Mouse (Mus musculus) MEL (cell line): Measurements from ENCODE around the gene Gm49027.

ENCODE experiments used
- CHD1 ChIP-seq: IDR thresholded peaks from 2 replicates; pipeline ENCODE4 v1.6.1; 2012; ENCODE audit warnings: low read depth, mild to moderate bottlenecking, inconsistent platforms, low read length, improper control_type of control experiment
- CHD2 ChIP-seq: IDR thresholded peaks from 2 replicates; pipeline ENCODE4 v1.6.1; 2011; ENCODE audit warnings: low read length, improper control_type of control experiment
- CTCF ChIP-seq, 3 experiments: IDR thresholded peaks in 2 of 3; conservative IDR thresholded peaks in 1 of 3; 2 replicates each; pipeline ENCODE4 v1.5.1; 2011 to 2012; ENCODE audit warnings: low read length in 3 of 3, low read depth in 2 of 3, mild to moderate bottlenecking in 2 of 3, improper control_type of control experiment in 1 of 3, inconsistent platforms in 1 of 3, mixed read lengths in 1 of 3, moderate library complexity in 1 of 3; ENCODE audit not compliant: control insufficient read depth in 1 of 3, insufficient read depth in 1 of 3, poor library complexity in 1 of 3, severe bottlenecking in 1 of 3
- EP300 ChIP-seq, 2 experiments: IDR thresholded peaks; 2 replicates each; pipeline ENCODE4 v1.6.1; 2011; ENCODE audit warnings: improper control_type of control experiment in 2 of 2, low read length in 2 of 2, low read depth in 1 of 2, mild to moderate bottlenecking in 1 of 2
- GATA1 ChIP-seq: IDR thresholded peaks from 2 replicates; pipeline ENCODE4 v1.6.1; 2011; ENCODE audit warnings: low read depth, low read length, improper control_type of control experiment
- JUND ChIP-seq: IDR thresholded peaks from 2 replicates; pipeline ENCODE4 v1.6.1; 2011; ENCODE audit warnings: low read depth, mild to moderate bottlenecking, improper control_type of control experiment, low read length
- MAFK ChIP-seq: IDR thresholded peaks from 2 replicates; pipeline ENCODE4 v1.6.1; 2011; ENCODE audit warnings: low read depth, mild to moderate bottlenecking, low read length, improper control_type of control experiment, borderline replicate concordance
- MAX ChIP-seq: IDR thresholded peaks from 2 replicates; pipeline ENCODE4 v1.6.1; 2011; ENCODE audit warnings: low read length, improper control_type of control experiment
- MEF2A ChIP-seq: IDR thresholded peaks from 2 replicates; pipeline ENCODE4 v1.6.1; 2014; ENCODE audit warnings: low read depth, mild to moderate bottlenecking, inconsistent platforms, low read length, improper control_type of control experiment; ENCODE audit not compliant: poor library complexity, insufficient replicate concordance, severe bottlenecking; ENCODE audit errors: extremely low read depth
- MYB ChIP-seq: IDR thresholded peaks from 2 replicates; pipeline ENCODE4 v1.6.1; 2011; ENCODE audit warnings: mild to moderate bottlenecking, low read depth, low read length, improper control_type of control experiment
- POLR2A ChIP-seq, 2 experiments: IDR thresholded peaks; 2 replicates each; pipeline ENCODE4 v1.6.1; 2011 to 2012; ENCODE audit warnings: low read length in 2 of 2, mild to moderate bottlenecking in 2 of 2, control low read depth in 1 of 2, improper control_type of control experiment in 1 of 2, low read depth in 1 of 2, moderate library complexity in 1 of 2; ENCODE audit not compliant: control insufficient read depth in 1 of 2, insufficient read depth in 1 of 2, poor library complexity in 1 of 2
- TAL1 ChIP-seq: IDR thresholded peaks from 2 replicates; pipeline ENCODE4 v1.6.1; 2012; ENCODE audit warnings: mild to moderate bottlenecking, inconsistent platforms, low read length, moderate library complexity, mixed read lengths
- TCF12 ChIP-seq: IDR thresholded peaks from 2 replicates; pipeline ENCODE4 v1.6.1; 2014; ENCODE audit warnings: low read depth, mild to moderate bottlenecking, inconsistent platforms, low read length, improper control_type of control experiment, moderate library complexity
- ZNF384 ChIP-seq: IDR thresholded peaks from 2 replicates; pipeline ENCODE4 v1.6.1; 2012; ENCODE audit warnings: low read depth, mild to moderate bottlenecking, inconsistent platforms, low read length, improper control_type of control experiment

DNA sequence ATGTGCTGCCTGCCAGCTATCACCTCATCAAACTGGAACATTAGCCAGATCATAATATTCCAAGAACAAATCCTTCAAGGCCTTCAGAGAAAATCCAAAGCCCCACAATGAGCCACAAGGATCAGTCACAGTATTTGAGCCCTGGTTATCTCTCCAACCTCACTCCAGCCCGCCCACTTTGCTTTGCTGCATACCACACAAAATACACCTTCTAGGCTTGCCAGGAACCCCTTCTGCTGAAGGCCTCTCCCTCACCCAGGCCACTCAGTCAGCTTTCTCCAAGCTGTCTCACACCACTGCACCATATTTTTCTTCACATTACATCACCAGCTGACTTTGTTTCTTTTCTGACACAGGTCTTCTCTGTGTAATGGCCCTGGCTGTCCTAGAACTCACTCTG lies 3.1 kb downstream of the Gm49027 start:
- TF ChIP-seq CHD1 (no peak), EP300 (IDR thresholded peaks at IDR 0.05; ENCODE audit: low read depth in 1 of 2, low read length in 2 of 2) (no peak), POLR2A (IDR thresholded peaks at IDR 0.05; ENCODE audit: control insufficient read depth in 1 of 2, insufficient read depth in 1 of 2, low read depth in 1 of 2, low read length in 2 of 2, poor library complexity in 1 of 2) (no peak), CTCF (IDR thresholded peaks at IDR 0.05 in 2 of 3, conservative IDR thresholded peaks at IDR 0.05 in 1 of 3; ENCODE audit: control insufficient read depth in 1 of 3, insufficient read depth in 1 of 3, low read depth in 2 of 3, low read length in 3 of 3, poor library complexity in 1 of 3, severe bottlenecking in 1 of 3) (no peak), JUND (no peak), MAFK (no peak), ZNF384 (no peak), MEF2A (no peak), CHD2 (no peak), TAL1 (no peak), TCF12 (no peak), MYB (no peak), MAX (no peak), GATA1 (no peak)
